Mouse (Mus musculus) heart, adult 2 months (tissue): Measurements from ENCODE around the gene Poglut1. TPM values are rescaled to one million over a fixed set of nuclear protein-coding genes. Genes with fewer than 3 reads are reported as not detected.

Experiments used
- DNase-seq, 2 experiments: peaks; one replicate each; pipeline ENCODE4 v3.0.0; 2021
- H3K27ac ChIP-seq: fragments of 200-600 bp; 2 replicates; pipeline ENCODE4 v1.8.1; 2022
- H3K27me3 ChIP-seq: fragments of 200-500 bp; 2 replicates; pipeline ENCODE4 v1.6.1; 2012; ENCODE audit warnings: mild to moderate bottlenecking, low read length, inconsistent platforms, mixed read lengths; ENCODE audit not compliant: control insufficient read depth, insufficient read depth
- H3K36me3 ChIP-seq: fragments of 200-500 bp; 2 replicates; pipeline ENCODE4 v1.6.1; 2012; ENCODE audit warnings: low read length, inconsistent platforms; ENCODE audit not compliant: control insufficient read depth, insufficient read depth
- H3K4me1 ChIP-seq: fragments of 200-500 bp; 2 replicates; pipeline ENCODE4 v1.6.1; 2011; ENCODE audit warnings: low read length; ENCODE audit not compliant: control insufficient read depth, insufficient read depth
- H3K4me3 ChIP-seq: fragments of 200-600 bp; 2 replicates; pipeline ENCODE4 v1.8.1; 2022
- H3K79me2 ChIP-seq: fragments of 200-500 bp; replicated peaks from 2 replicates; pipeline ENCODE4 v1.6.1; 2012; ENCODE audit warnings: mild to moderate bottlenecking, inconsistent platforms, low read length, moderate library complexity, mixed read lengths; ENCODE audit not compliant: control insufficient read depth, insufficient read depth
- H3K9ac ChIP-seq: fragments of 200-500 bp; 2 replicates; pipeline ENCODE4 v1.6.1; 2012; ENCODE audit warnings: low read depth, mild to moderate bottlenecking, control low read depth, inconsistent platforms, low read length, mixed read lengths
- CTCF ChIP-seq: fragments of 200-600 bp; IDR thresholded peaks from 2 replicates; pipeline ENCODE4 v1.8.1; 2022; ENCODE audit warnings: antibody characterized with exemption, mild to moderate bottlenecking, moderate library complexity
- EP300 ChIP-seq: fragments of 200-500 bp; IDR thresholded peaks from 2 replicates; pipeline ENCODE4 v1.6.1; 2011; ENCODE audit warnings: low read depth, low read length, control low read depth; ENCODE audit not compliant: insufficient read depth
- POLR2A ChIP-seq: fragments of 200-500 bp; IDR thresholded peaks from 2 replicates; pipeline ENCODE4 v1.6.1; 2011; ENCODE audit warnings: mild to moderate bottlenecking, low read depth, low read length, control low read depth; ENCODE audit not compliant: insufficient read depth
- WGBS: fragments of 180-500 bp; shearing (Covaris S2); methylation state at CpG from one replicate; pipeline ENCODE4 v1.1.7; 2018; 5-methylcytosine and 5-hydroxymethylcytosine counted together
- intact Hi-C: fragments of 180-260 bp; cut with DNase I; formaldehyde crosslinking; loops from one replicate; pipeline ENCODE4 v1.15.1; 2025
- polyA plus RNA-seq: library from polyadenylated mRNA; depleted of rRNA; stranded (reverse); fragments of >200 nt; gene quantifications from 2 replicates; pipeline ENCODE4 v1.2.3, GENCODE M21; 2012
- total RNA-seq, 2 experiments: library from RNA; stranded (reverse); gene quantifications; 2 replicates each; pipeline ENCODE4 v1.2.3; 2021

Poglut1 gene
- total and polyA plus RNA-seq, 3 experiments, result 10.8 to 12.9 (median 11.0) TPM

- no peak overlapping the region for H3K4me3 ChIP-seq
- intact Hi-C loops, result no loop called here
- peaks cover 13% of the 10 kb centered on the region for H3K36me3 ChIP-seq
- no peak overlapping the region for H3K9ac ChIP-seq
- no peak overlapping the region for H3K27ac ChIP-seq
- no peak for DNase-seq
- 84% methylated on average over 7 of the region's 7 CpGs for WGBS
- no peaks in the 10 kb centered on the region for H3K27me3 ChIP-seq
- peaks cover 3% of the 10 kb centered on the region for H3K4me1 ChIP-seq
- H3K79me2 ChIP-seq, result no peaks in the 10 kb centered on the region
- TF ChIP-seq POLR2A (no peak), CTCF (no peak)
These were observed 34.7 kb upstream of the Poglut1 start for GRCm38 (mm10) chr16:38584761-38585160.

GRCm38 (mm10) chr16:38571481-38571880 lies 21.4 kb upstream of the Poglut1 start:
- no peak for DNase-seq
- Histone ChIP-seq H3K4me3 (no peak overlapping the region), H3K27me3 (no peaks in the 10 kb centered on the region), H3K9ac (no peak overlapping the region), H3K4me1 (no peaks in the 10 kb centered on the region), H3K36me3 (no peaks in the 10 kb centered on the region; the same call in 1 of the 2 replicates), H3K27ac (no peak overlapping the region), H3K79me2 (no peaks in the 10 kb centered on the region; the same call in 1 of the 2 replicates)
- intact Hi-C loops, result no loop called here
- no peak for TF ChIP-seq EP300
- no peak for TF ChIP-seq CTCF
- TF ChIP-seq POLR2A, result no peak
- WGBS, result 98% methylated on average over 3 of the region's 3 CpGs

- 91% methylated on average over 5 of the region's 5 CpGs for WGBS
- intact Hi-C loops, result no loop called here
- Histone ChIP-seq H3K9ac (no peak overlapping the region), H3K4me3 (no peak overlapping the region), H3K36me3 (peaks cover 4% of the 10 kb centered on the region), H3K79me2 (peaks cover 2% of the 10 kb centered on the region; the same call in 1 of the 2 replicates), H3K27me3 (no peaks in the 10 kb centered on the region), H3K4me1 (no peaks in the 10 kb centered on the region), H3K27ac (no peak overlapping the region)
- TF ChIP-seq EP300 (no peak), POLR2A (no peak), CTCF (no peak)
- DNase-seq, result no peak
These were observed 18.1 kb upstream of the Poglut1 start for GRCm38 (mm10) chr16:38568192-38568591.

- TF ChIP-seq POLR2A, result no peak
- no peak for TF ChIP-seq CTCF
- no peak for TF ChIP-seq EP300
- Histone ChIP-seq H3K4me1 (no peaks in the 10 kb centered on the region), H3K27me3 (no peaks in the 10 kb centered on the region), H3K36me3 (peaks cover 4% of the 10 kb centered on the region), H3K4me3 (peak overlapping the region; percentile 82), H3K79me2 (peaks cover 2% of the 10 kb centered on the region; the same call in 1 of the 2 replicates), H3K9ac (no peak overlapping the region), H3K27ac (no peak overlapping the region; the same call in 1 of the 2 replicates)
- WGBS, result 13% methylated on average over 10 of the region's 10 CpGs
- no peak for DNase-seq
- intact Hi-C loops, result loop anchor here (2.0 to 5.0 kb wide), 2 partner anchors 25 to 41 kb away; partner anchors contain the start of gene Timmdc1
These were observed 13.5 kb upstream of the Poglut1 start for GRCm38 (mm10) chr16:38563516-38563915.

GRCm38 (mm10) chr16:38562968-38563327 lies 12.9 kb upstream of the Poglut1 start:
- no peak for DNase-seq
- TF ChIP-seq CTCF (no peak), EP300 (no peak), POLR2A (no peak)
- WGBS, result under 1% methylated on average over 25 of the region's 25 CpGs
- Histone ChIP-seq H3K27me3 (no peaks in the 10 kb centered on the region), H3K9ac (peak overlapping the region; percentile 86), H3K79me2 (peaks cover 2% of the 10 kb centered on the region; the same call in 1 of the 2 replicates), H3K4me1 (no peaks in the 10 kb centered on the region), H3K36me3 (peaks cover 4% of the 10 kb centered on the region), H3K4me3 (peak overlapping the region; percentile 82), H3K27ac (peak overlapping the region; percentile 79)
- intact Hi-C loops, result loop anchor here (2.0 to 5.0 kb wide), 2 partner anchors 26 to 41 kb away; partner anchors contain the start of gene Timmdc1

- TF ChIP-seq POLR2A (peak; percentile 97), CTCF (no peak), EP300 (peak; percentile 88)
- intact Hi-C loops, result loop anchor here (2.0 to 5.0 kb wide), 2 partner anchors 26 to 40 kb away; partner anchors contain the start of gene Timmdc1
- peaks cover 2% of the 10 kb centered on the region; the same call in 1 of the 2 replicates for H3K79me2 ChIP-seq
- peak overlapping the region; percentile 79 for H3K27ac ChIP-seq
- peak overlapping the region; percentile 82 for H3K4me3 ChIP-seq
- H3K9ac ChIP-seq, result peak overlapping the region; percentile 86
- peak; percentile 96 to 98 for DNase-seq
- H3K27me3 ChIP-seq, result no peaks in the 10 kb centered on the region
- no peaks in the 10 kb centered on the region for H3K4me1 ChIP-seq
- H3K36me3 ChIP-seq, result peaks cover 4% of the 10 kb centered on the region; the same call in 1 of the 2 replicates
- WGBS, result 7% methylated on average over 37 of the region's 37 CpGs
These were observed 12.3 kb upstream of the Poglut1 start for GRCm38 (mm10) chr16:38562131-38562967.
